Mouse (Mus musculus): Measurements from ENCODE around the gene Ung. TPM values are rescaled to one million over a fixed set of nuclear protein-coding genes. Genes with fewer than 3 reads are reported as not detected.

Gene Ung
- total and polyA plus RNA-seq, 2 experiments from 2014 or later: 8.0 to 9.4 TPM

GRCm38 (mm10) chr5:114146028-114146888, 16.1 kb downstream of the Ung start, which contains the start of gene Acacb:
Gene Acacb, plus strand, starts transcription at chr5:114146535.
- Histone ChIP-seq H3K4me2 (ENCODE audit: low read depth, low read length, poor library complexity, severe bottlenecking) (no peak within 1 kb of the TSS), H3K27ac (ENCODE audit: low read depth, low read length) (no peak within 1 kb of the TSS), H3K27me3 (ENCODE audit: insufficient read depth, low read length) (no peaks in the 10 kb centered on the region), H3K9ac (replicated peaks; ENCODE audit: low read length, poor library complexity, severe bottlenecking) (no peak within 1 kb of the TSS), H3K4me3 (ENCODE audit: low read depth, low read length) (no peak within 1 kb of the TSS), H3K36me3 (ENCODE audit: insufficient read depth, low read length) (no peaks in the 10 kb centered on the region), H3K4me1 (ENCODE audit: insufficient read depth, low read length) (no peaks in the 10 kb centered on the region), H3K9me3 (ENCODE audit: low read length) (no peaks in the 10 kb centered on the region)
- no peak for DNase-seq (ENCODE audit: low spot score)
- ATAC-seq (ENCODE audit: low FRiP score): no peak
- 47% methylated on average over 19 of the region's 19 CpGs for WGBS
- TF ChIP-seq CTCF (IDR thresholded peaks at IDR 0.05): no peak

- no peaks in the 10 kb centered on the region for H3K36me3 ChIP-seq (ENCODE audit: insufficient read depth, low read length)
- TF ChIP-seq CTCF (IDR thresholded peaks at IDR 0.05): no peak
- 85% methylated on average over 14 of the region's 14 CpGs for WGBS
- H3K27ac ChIP-seq (ENCODE audit: low read depth, low read length): no peak overlapping the region
- H3K4me3 ChIP-seq (ENCODE audit: low read depth, low read length): no peak overlapping the region
- no peaks in the 10 kb centered on the region for H3K4me1 ChIP-seq (ENCODE audit: insufficient read depth, low read length)
- no peak overlapping the region for H3K4me2 ChIP-seq (ENCODE audit: low read depth, low read length, poor library complexity, severe bottlenecking)
- DNase-seq (ENCODE audit: low spot score) (no peak), ATAC-seq (ENCODE audit: low FRiP score) (no peak)
- H3K9me3 ChIP-seq (ENCODE audit: low read length): no peaks in the 10 kb centered on the region
- H3K9ac ChIP-seq (replicated peaks; ENCODE audit: low read length, poor library complexity, severe bottlenecking): no peak overlapping the region
- H3K27me3 ChIP-seq (ENCODE audit: insufficient read depth, low read length): no peaks in the 10 kb centered on the region
Observed at GRCm38 (mm10) chr5:114147043-114147972, 17.1 kb downstream of the Ung start.

- ATAC-seq (ENCODE audit: low FRiP score) (no peak), DNase-seq (ENCODE audit: low spot score) (no peak)
- no peaks in the 10 kb centered on the region for H3K9me3 ChIP-seq (ENCODE audit: low read length)
- WGBS: 87% methylated on average over 12 of the region's 12 CpGs
- no peak overlapping the region for H3K4me3 ChIP-seq (ENCODE audit: low read depth, low read length)
- H3K27me3 ChIP-seq (ENCODE audit: insufficient read depth, low read length): no peaks in the 10 kb centered on the region
- no peak overlapping the region for H3K9ac ChIP-seq (replicated peaks; ENCODE audit: low read length, poor library complexity, severe bottlenecking)
- H3K36me3 ChIP-seq (ENCODE audit: insufficient read depth, low read length): no peaks in the 10 kb centered on the region
- no peak overlapping the region for H3K4me2 ChIP-seq (ENCODE audit: low read depth, low read length, poor library complexity, severe bottlenecking)
- no peak overlapping the region for H3K27ac ChIP-seq (ENCODE audit: low read depth, low read length)
- H3K4me1 ChIP-seq (ENCODE audit: insufficient read depth, low read length): no peaks in the 10 kb centered on the region
- no peak for TF ChIP-seq CTCF (IDR thresholded peaks at IDR 0.05)
Observed at GRCm38 (mm10) chr5:114152359-114153092, 22.3 kb downstream of the Ung start.

- H3K27me3 ChIP-seq (ENCODE audit: insufficient read depth, low read length): no peaks in the 10 kb centered on the region
- 4% methylated on average over 12 of the region's 12 CpGs for WGBS
- H3K4me1 ChIP-seq (ENCODE audit: insufficient read depth, low read length): no peaks in the 10 kb centered on the region
- H3K27ac ChIP-seq (ENCODE audit: low read depth, low read length): no peak overlapping the region
- H3K36me3 ChIP-seq (ENCODE audit: insufficient read depth, low read length): no peaks in the 10 kb centered on the region
- H3K4me3 ChIP-seq (ENCODE audit: low read depth, low read length): peak overlapping the region; percentile 24
- H3K9me3 ChIP-seq (ENCODE audit: low read length): no peaks in the 10 kb centered on the region
- peak overlapping the region; percentile 24 for H3K4me2 ChIP-seq (ENCODE audit: low read depth, low read length, poor library complexity, severe bottlenecking)
- H3K9ac ChIP-seq (replicated peaks; ENCODE audit: low read length, poor library complexity, severe bottlenecking): no peak overlapping the region
- TF ChIP-seq CTCF (IDR thresholded peaks at IDR 0.05): peak; percentile 73
- DNase-seq (ENCODE audit: low spot score) (peak; percentile 47), ATAC-seq (ENCODE audit: low FRiP score) (no peak)
Observed at GRCm38 (mm10) chr5:114153490-114153889, 23.3 kb downstream of the Ung start.

GRCm38 (mm10) chr5:114154765-114155164, 24.6 kb downstream of the Ung start:
- Histone ChIP-seq H3K4me1 (ENCODE audit: insufficient read depth, low read length) (no peaks in the 10 kb centered on the region), H3K9me3 (ENCODE audit: low read length) (no peaks in the 10 kb centered on the region), H3K4me2 (ENCODE audit: low read depth, low read length, poor library complexity, severe bottlenecking) (no peak overlapping the region), H3K36me3 (ENCODE audit: insufficient read depth, low read length) (no peaks in the 10 kb centered on the region), H3K27me3 (ENCODE audit: insufficient read depth, low read length) (no peaks in the 10 kb centered on the region), H3K9ac (replicated peaks; ENCODE audit: low read length, poor library complexity, severe bottlenecking) (no peak overlapping the region), H3K27ac (ENCODE audit: low read depth, low read length) (no peak overlapping the region), H3K4me3 (ENCODE audit: low read depth, low read length) (no peak overlapping the region)
- whole genome bisulfite sequencing: 89% methylated on average over 5 of the region's 5 CpGs
- no peak for ATAC-seq (ENCODE audit: low FRiP score)
- DNase-seq (ENCODE audit: low spot score): no peak
- no peak for TF ChIP-seq CTCF (IDR thresholded peaks at IDR 0.05)

Data from midbrain, postnatal 0 days (tissue).